Mouse (Mus musculus) cerebellum, adult 2 months (tissue): ENCODE measurements around the gene Sytl1.

Experiments used
- CTCF ChIP-seq: fragments of 200-500 bp; IDR thresholded peaks from 2 replicates; pipeline ENCODE4 v1.5.1; 2011; ENCODE audit warnings: low read depth, mild to moderate bottlenecking, control low read depth, low read length, moderate library complexity, borderline replicate concordance; ENCODE audit not compliant: insufficient read depth
- POLR2A ChIP-seq: fragments of 200-500 bp; IDR thresholded peaks from 2 replicates; pipeline ENCODE4 v1.6.1; 2011; ENCODE audit warnings: low read length, control low read depth, borderline replicate concordance; ENCODE audit not compliant: insufficient read depth

DNA sequence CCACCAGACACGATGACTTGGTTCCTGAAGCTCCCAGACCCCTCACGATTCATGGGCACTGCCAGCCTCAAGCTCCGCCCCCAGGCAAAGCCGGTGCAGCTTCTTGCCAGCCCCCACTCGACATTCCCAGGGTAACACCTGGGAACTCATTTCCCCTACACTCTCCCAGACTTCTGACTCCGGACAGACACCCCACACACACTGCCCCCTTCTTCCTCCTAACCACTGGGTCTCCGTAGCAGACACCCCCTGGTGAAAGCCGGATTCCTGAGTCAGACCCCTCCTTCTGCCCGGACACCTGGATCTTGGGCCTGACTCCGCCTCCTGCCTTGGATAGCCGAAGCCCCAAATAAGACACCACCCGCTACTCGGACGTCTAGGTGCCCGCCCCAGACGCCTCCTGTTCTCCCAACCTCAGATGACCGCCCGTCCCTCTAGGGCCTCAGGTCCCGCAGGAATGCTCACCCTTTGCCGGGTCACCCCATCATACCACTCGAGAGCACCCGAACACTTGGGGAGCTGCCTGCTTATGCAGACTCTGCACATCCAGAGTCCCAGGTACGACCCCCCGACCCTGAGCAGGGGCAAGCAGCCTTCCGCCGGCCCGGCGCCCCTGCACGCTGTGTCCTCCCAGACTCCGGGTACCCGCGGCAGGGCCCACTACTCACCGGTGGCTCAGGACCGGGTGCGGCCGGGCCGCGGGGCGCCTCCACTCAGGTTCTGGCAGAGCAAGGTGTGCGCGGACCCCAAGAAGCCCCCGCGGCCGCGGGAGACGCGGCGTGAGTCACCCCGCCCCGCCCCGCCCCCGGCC, 51.0 kb downstream of the Sytl1 start, which contains the start of the genes Cd164l2 and Gpr3:
- TF ChIP-seq CTCF, result no peak
- TF ChIP-seq POLR2A, result no peak
